In the genomic region with DNA sequence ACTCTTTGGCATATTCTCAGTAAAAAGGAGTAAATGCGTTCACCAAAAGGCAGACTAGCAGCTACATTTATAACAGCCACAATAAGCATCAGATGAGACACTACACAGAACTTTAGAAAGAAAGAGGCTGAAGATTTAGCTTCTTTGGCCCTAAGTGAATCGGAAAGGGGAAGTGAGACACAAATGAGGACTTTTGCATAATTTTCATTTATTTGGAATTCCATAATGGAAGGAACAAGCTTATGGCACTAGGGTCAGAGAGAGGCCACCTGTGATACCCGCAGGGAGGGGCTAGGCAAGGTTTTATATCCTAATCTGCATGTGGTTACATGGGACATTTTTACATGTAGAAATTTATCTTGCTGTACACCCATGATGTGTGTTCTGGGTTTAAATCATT, we compare ENCODE assay signal across 22 mouse cellular contexts. TPM values are rescaled to one million over a fixed set of nuclear protein-coding genes. Genes with fewer than 3 reads are reported as not detected.
DNase-seq lines count a peak whose midpoint lies in the region; ATAC-seq and TF ChIP-seq lines count a peak whose summit lies in the region.
"Had no signal": no experiment of that assay in that cellular context is flagged by ENCODE, and none has a peak within 500 bp of the region (broad histone marks: within the 10 kb centered on the region; RNA-seq: fewer than 3 reads in every experiment).

No protein-coding gene starts in this region.

- WGBS in forebrain, embryonic 12.5 days = 81% methylated on average over 3 of the region's 3 CpGs
- 86% methylated on average over 3 of the region's 3 CpGs for WGBS in forebrain, embryonic 11.5 days
- 62% methylated on average over 3 of the region's 3 CpGs for WGBS in forebrain, embryonic 14.5 days
- 81% methylated on average over 3 of the region's 3 CpGs for WGBS in cerebellum, adult 2 months

- no peak for ATAC-seq in forebrain, embryonic 12.5 days (ENCODE audit: low FRiP score)
- no peak for ATAC-seq in forebrain, embryonic 11.5 days (replicated peaks; ENCODE audit: low FRiP score)
- ATAC-seq in forebrain, embryonic 14.5 days = no peak
- ATAC-seq in granulocyte monocyte progenitor cell, adult 5-6 weeks (replicated peaks; ENCODE audit: poor library complexity, severe bottlenecking) = 0 out of 2 replicates have a peak, but pooled peaks have one; percentile 12
- ATAC-seq: activated CD4-positive, CD25-positive, alpha-beta regulatory T cell, adult 4 months; hindbrain, embryonic 16.5 days; Patski had no signal

- DNase-seq in forebrain, embryonic 11.5 days (ENCODE audit: low spot score) = no peak
- DNase-seq in layer of hippocampus, adult 2 months (ENCODE audit: low spot score in 2 of 2) = no peak
- DNase-seq in layer of hippocampus, postnatal 36 days = no peak
- no peak for DNase-seq in forebrain, embryonic 14.5 days (ENCODE audit: low spot score)
- no peak for DNase-seq in cerebellum, adult 2 months
- DNase-seq in cerebellum, postnatal 4 days (ENCODE audit: low spot score in 2 of 2) = no peak
- DNase-seq: adrenal gland, adult 2 months; adrenal gland, postnatal 25 days; cerebellum, adult 18-20 months; gastrocnemius, postnatal 10 days; heart, postnatal 36 days; kidney, adult 18-20 months had no signal

- peaks cover 17% of the 10 kb centered on the region for H3K4me1 ChIP-seq in forebrain, embryonic 12.5 days
- peaks cover 2% of the 10 kb centered on the region; the same call in 1 of the 2 replicates for H3K4me1 ChIP-seq in forebrain, embryonic 11.5 days (replicated peaks; ENCODE audit: control insufficient read depth, insufficient read depth, low read length)
- peaks cover 26% of the 10 kb centered on the region for H3K4me1 ChIP-seq in forebrain, embryonic 14.5 days (ENCODE audit: control insufficient read depth, insufficient read depth, low read length)
- peaks cover 11% of the 10 kb centered on the region for H3K4me1 ChIP-seq in cerebellum, adult 2 months (ENCODE audit: control insufficient read depth, insufficient read depth, low read length)

- H3K4me2 ChIP-seq in forebrain, embryonic 12.5 days = no peak overlapping the region
- H3K4me2 ChIP-seq in forebrain, embryonic 11.5 days (ENCODE audit: low read depth, low read length, severe bottlenecking) = no peak overlapping the region
- no peak overlapping the region for H3K4me2 ChIP-seq in forebrain, embryonic 14.5 days (ENCODE audit: low read length)
- H3K4me2 ChIP-seq: embryonic facial prominence, embryonic 13.5 days; heart, embryonic 13.5 days had no signal

- no peak for TF ChIP-seq POLR2A in cerebellum, adult 2 months (IDR thresholded peaks at IDR 0.05; ENCODE audit: borderline replicate concordance, insufficient read depth, low read length)

- no peak for TF ChIP-seq CTCF in layer of hippocampus, adult 2 months (conservative IDR thresholded peaks at IDR 0.05)
- no peak for TF ChIP-seq CTCF in cerebellum, adult 2 months (IDR thresholded peaks at IDR 0.05; ENCODE audit: borderline replicate concordance, insufficient read depth, low read depth, low read length)

- peak overlapping the region; percentile 44; the same call in 1 of the 2 replicates for H3K27ac ChIP-seq in forebrain, embryonic 12.5 days
- no peak overlapping the region for H3K27ac ChIP-seq in forebrain, embryonic 11.5 days (ENCODE audit: low read depth, low read length)
- peak overlapping the region; percentile 71 for H3K27ac ChIP-seq in layer of hippocampus, adult 2 months
- peak overlapping the region; percentile 74; the same call in 1 of the 2 replicates for H3K27ac ChIP-seq in forebrain, embryonic 14.5 days (ENCODE audit: low read depth, low read length)
- H3K27ac ChIP-seq in cerebellum, adult 2 months (ENCODE audit: insufficient read depth, low read length) = no peak overlapping the region
- H3K27ac ChIP-seq: embryonic facial prominence, embryonic 13.5 days; heart, embryonic 13.5 days had no signal

- H3K9ac ChIP-seq in forebrain, embryonic 12.5 days = no peak overlapping the region
- no peak overlapping the region for H3K9ac ChIP-seq in forebrain, embryonic 11.5 days (ENCODE audit: low read length)
- H3K9ac ChIP-seq in forebrain, embryonic 14.5 days (ENCODE audit: low read length) = no peak overlapping the region
- H3K9ac ChIP-seq: embryonic facial prominence, embryonic 13.5 days; heart, embryonic 13.5 days had no signal

- H3K36me3 ChIP-seq in forebrain, embryonic 12.5 days (replicated peaks) = no peaks in the 10 kb centered on the region
- H3K36me3 ChIP-seq in forebrain, embryonic 11.5 days (ENCODE audit: control insufficient read depth, insufficient read depth, low read length) = no peaks in the 10 kb centered on the region
- H3K36me3 ChIP-seq in forebrain, embryonic 14.5 days (ENCODE audit: control insufficient read depth, insufficient read depth, low read length) = no peaks in the 10 kb centered on the region
- H3K36me3 ChIP-seq: embryonic facial prominence, embryonic 13.5 days; heart, embryonic 13.5 days had no signal

- H3K27me3 ChIP-seq in forebrain, embryonic 12.5 days = no peaks in the 10 kb centered on the region
- no peaks in the 10 kb centered on the region for H3K27me3 ChIP-seq in forebrain, embryonic 11.5 days (ENCODE audit: control insufficient read depth, insufficient read depth, low read length)
- no peaks in the 10 kb centered on the region for H3K27me3 ChIP-seq in forebrain, embryonic 14.5 days (replicated peaks; ENCODE audit: control insufficient read depth, insufficient read depth, low read length)
- H3K27me3 ChIP-seq in cerebellum, adult 2 months (ENCODE audit: control insufficient read depth, insufficient read depth, low read length) = no peaks in the 10 kb centered on the region
- H3K27me3 ChIP-seq: embryonic facial prominence, embryonic 13.5 days; Patski had no signal

- H3K4me3 ChIP-seq in forebrain, embryonic 12.5 days (replicated peaks) = no peak overlapping the region
- H3K4me3 ChIP-seq in forebrain, embryonic 11.5 days (ENCODE audit: low read depth, low read length) = no peak overlapping the region
- H3K4me3 ChIP-seq in layer of hippocampus, adult 2 months = no peak overlapping the region
- H3K4me3 ChIP-seq in forebrain, embryonic 14.5 days (ENCODE audit: low read depth, low read length) = no peak overlapping the region
- no peak overlapping the region for H3K4me3 ChIP-seq in cerebellum, adult 2 months (replicated peaks; ENCODE audit: insufficient read depth, low read depth, low read length)
- H3K4me3 ChIP-seq: embryonic facial prominence, embryonic 13.5 days; heart, embryonic 13.5 days had no signal

- H3K9me3 ChIP-seq in forebrain, embryonic 12.5 days = no peaks in the 10 kb centered on the region
- no peaks in the 10 kb centered on the region for H3K9me3 ChIP-seq in forebrain, embryonic 11.5 days (ENCODE audit: control insufficient read depth, low read length)
- H3K9me3 ChIP-seq in forebrain, embryonic 14.5 days (replicated peaks; ENCODE audit: control insufficient read depth, low read length) = no peaks in the 10 kb centered on the region
- H3K9me3 ChIP-seq: embryonic facial prominence, embryonic 13.5 days; heart, embryonic 13.5 days had no signal

RNA-seq across cellular contexts. Expression of gene Sh2d7, which starts 1.3 kb away (rescaled TPM):
- polyA plus RNA-seq in forebrain, embryonic 12.5 days (2016; fragmentation: Nextera tagmentation; extraction: Ambion mirVana) = 0.09 TPM in 1 of 2 replicates, not detected in the other
- polyA plus RNA-seq in forebrain, embryonic 11.5 days (2014; fragmentation: Nextera tagmentation; extraction: Ambion mirVana) = not detected in 2 replicates
- not detected for total RNA-seq in layer of hippocampus, adult 2 months (2021)
- total RNA-seq in layer of hippocampus, postnatal 36 days (2021) = under 1 TPM in 1 of 2 experiments, not detected in 1; 0.20 TPM
- 0.10 TPM in 2 replicates for polyA plus RNA-seq in forebrain, embryonic 14.5 days (2014; fragmentation: Nextera tagmentation; extraction: Ambion mirVana)
- not detected in 2 replicates for total RNA-seq in granulocyte monocyte progenitor cell, adult 5-6 weeks (2014; fragmentation: Nextera tagmentation)
- total RNA-seq in granulocyte monocyte progenitor cell, adult 5-6 weeks (2017) = not detected in 2 replicates
- not detected in 2 replicates for polyA plus RNA-seq in cerebellum, adult 2 months (2012; rRNA removed)
- total RNA-seq: adrenal gland, adult 2 months; adrenal gland, postnatal 25 days; gastrocnemius, postnatal 10 days; gastrocnemius, postnatal 4 days; heart, postnatal 36 days had no signal
- polyA plus RNA-seq: activated CD4-positive, CD25-positive, alpha-beta regulatory T cell, adult 4 months; adrenal gland, adult 2 months; embryonic facial prominence, embryonic 13.5 days; heart, embryonic 13.5 days; heart, postnatal 0 days; intestine, embryonic 14.5 days had no signal

RNA-seq across cellular contexts. Expression of gene Cib2, which starts 22.5 kb away (rescaled TPM):
- polyA plus RNA-seq in forebrain, embryonic 12.5 days (2016; fragmentation: Nextera tagmentation; extraction: Ambion mirVana) = 19.1 and 20.2 TPM in 2 replicates
- polyA plus RNA-seq in forebrain, embryonic 11.5 days (2014; fragmentation: Nextera tagmentation; extraction: Ambion mirVana) = 15.8 and 15.9 TPM in 2 replicates
- total RNA-seq in layer of hippocampus, adult 2 months (2021) = 10 to 100 TPM; 18.7 to 19.6 TPM
- total RNA-seq in layer of hippocampus, postnatal 36 days (2021) = 10 to 100 TPM; 21.6 to 22.0 TPM
- polyA plus RNA-seq in forebrain, embryonic 14.5 days (2014; fragmentation: Nextera tagmentation; extraction: Ambion mirVana) = 42.7 and 43.4 TPM in 2 replicates
- total RNA-seq in granulocyte monocyte progenitor cell, adult 5-6 weeks (2014; fragmentation: Nextera tagmentation) = 1.1 and 1.6 TPM in 2 replicates
- total RNA-seq in granulocyte monocyte progenitor cell, adult 5-6 weeks (2017) = 0.39 and 0.57 TPM in 2 replicates
- polyA plus RNA-seq in cerebellum, adult 2 months (2012; rRNA removed) = 31.7 and 40.2 TPM in 2 replicates

RNA-seq across cellular contexts. Expression of gene Dmxl2, which starts 36.1 kb away (rescaled TPM):
- 19.4 and 21.0 TPM in 2 replicates for polyA plus RNA-seq in forebrain, embryonic 12.5 days (2016; fragmentation: Nextera tagmentation; extraction: Ambion mirVana)
- 13.0 and 15.2 TPM in 2 replicates for polyA plus RNA-seq in forebrain, embryonic 11.5 days (2014; fragmentation: Nextera tagmentation; extraction: Ambion mirVana)
- 100 to 1,000 TPM; 214 TPM for total RNA-seq in layer of hippocampus, adult 2 months (2021)
- total RNA-seq in layer of hippocampus, postnatal 36 days (2021) = 100 to 1,000 TPM; 206 to 213 TPM
- 39.5 and 53.7 TPM in 2 replicates for polyA plus RNA-seq in forebrain, embryonic 14.5 days (2014; fragmentation: Nextera tagmentation; extraction: Ambion mirVana)
- total RNA-seq in granulocyte monocyte progenitor cell, adult 5-6 weeks (2014; fragmentation: Nextera tagmentation) = 5.8 and 14.4 TPM in 2 replicates
- 8.7 and 9.2 TPM in 2 replicates for total RNA-seq in granulocyte monocyte progenitor cell, adult 5-6 weeks (2017)
- 97.9 and 98.9 TPM in 2 replicates for polyA plus RNA-seq in cerebellum, adult 2 months (2012; rRNA removed)

RNA-seq across cellular contexts. Expression of gene Idh3a, which starts 48.7 kb away (rescaled TPM):
- polyA plus RNA-seq in forebrain, embryonic 12.5 days (2016; fragmentation: Nextera tagmentation; extraction: Ambion mirVana) = 109 and 122 TPM in 2 replicates
- 119 and 123 TPM in 2 replicates for polyA plus RNA-seq in forebrain, embryonic 11.5 days (2014; fragmentation: Nextera tagmentation; extraction: Ambion mirVana)
- total RNA-seq in layer of hippocampus, adult 2 months (2021) = 100 to 1,000 TPM; 159 to 179 TPM
- total RNA-seq in layer of hippocampus, postnatal 36 days (2021) = 100 to 1,000 TPM; 174 to 183 TPM
- polyA plus RNA-seq in forebrain, embryonic 14.5 days (2014; fragmentation: Nextera tagmentation; extraction: Ambion mirVana) = 141 and 175 TPM in 2 replicates
- 100 and 111 TPM in 2 replicates for total RNA-seq in granulocyte monocyte progenitor cell, adult 5-6 weeks (2014; fragmentation: Nextera tagmentation)
- 83.9 and 89.1 TPM in 2 replicates for total RNA-seq in granulocyte monocyte progenitor cell, adult 5-6 weeks (2017)
- 209 and 211 TPM in 2 replicates for polyA plus RNA-seq in cerebellum, adult 2 months (2012; rRNA removed)

Comparison
In these comparisons a context has a peak if more than half of its experiments do, and no peak if none do; other contexts are left out.
1. H3K27ac ChIP-seq: peak in forebrain, embryonic 12.5 days (single experiment), layer of hippocampus, adult 2 months (single experiment) and forebrain, embryonic 14.5 days (single experiment); none in forebrain, embryonic 11.5 days (single experiment) and cerebellum, adult 2 months (single experiment).